Mouse (Mus musculus) natural killer cell, adult 2 months (primary cell): ENCODE data around the gene Srsf3.
A peak's percentile ranks its signal among the peaks of the same experiment; 100 is the strongest.
"Not testable (repeated sequence)": the region's sequence is repeated elsewhere in the genome, so short reads cannot be mapped to it uniquely, and the experiment has no call there.

Experiments used
- DNase-seq, 2 experiments: peaks; one replicate each; pipeline ENCODE4 v3.0.0; 2022; ENCODE audit warnings: low spot score in 2 of 2

Gene Srsf3

DNA sequence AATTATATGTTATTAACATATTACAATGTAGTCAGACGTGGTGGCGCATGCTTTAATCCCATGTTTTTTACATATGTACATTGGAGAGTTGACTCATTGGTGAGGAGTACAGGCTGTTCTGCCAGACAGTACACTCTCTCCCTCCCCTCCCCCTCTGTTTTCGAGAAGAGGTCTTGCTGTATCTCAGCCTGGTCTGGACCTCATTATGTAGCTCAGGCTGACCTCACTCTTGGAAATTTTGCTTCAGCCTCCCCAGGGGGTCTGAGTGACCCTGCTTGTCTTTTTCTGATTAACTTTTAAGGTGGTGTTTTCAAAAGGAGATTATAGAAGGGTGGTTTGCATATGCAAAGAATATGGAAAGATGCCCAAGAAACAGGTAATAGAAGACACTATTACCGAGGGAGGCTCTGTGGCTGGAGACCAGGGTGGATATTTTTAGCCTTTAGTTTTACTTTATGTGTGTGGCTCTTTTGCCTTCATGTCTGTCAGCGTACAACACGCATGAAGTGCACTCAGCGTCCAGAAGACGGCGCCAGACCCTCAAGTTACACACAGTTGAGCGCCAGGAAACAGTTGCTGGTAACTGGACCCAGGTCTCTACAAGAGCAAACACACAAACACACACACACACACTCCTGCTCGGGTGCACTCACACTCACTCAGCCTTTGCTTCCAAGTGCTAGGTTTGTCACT, 14.0 kb upstream of the Srsf3 start:
- no peak for DNase-seq

DNA sequence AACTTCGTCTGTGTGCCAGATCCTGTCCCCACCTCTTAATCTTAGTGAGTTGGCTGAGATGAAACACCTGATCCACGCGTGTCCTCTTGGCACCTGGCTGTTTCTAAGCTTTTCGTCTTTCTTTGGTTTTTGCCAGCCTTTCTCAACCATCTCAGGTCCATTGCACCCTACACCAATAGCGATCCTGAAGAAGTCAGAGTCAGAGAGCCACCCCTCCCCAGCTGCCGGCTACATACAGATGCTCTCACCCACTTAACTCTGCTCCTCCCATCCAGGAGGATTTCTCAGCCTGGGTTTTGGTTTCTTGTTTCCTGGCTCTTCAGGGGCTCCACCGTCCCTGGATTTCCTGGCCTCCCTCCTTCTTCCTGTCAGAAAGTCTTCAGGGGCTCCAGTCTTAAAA, 13.0 kb upstream of the Srsf3 start:
- DNase-seq, result no peak

DNA sequence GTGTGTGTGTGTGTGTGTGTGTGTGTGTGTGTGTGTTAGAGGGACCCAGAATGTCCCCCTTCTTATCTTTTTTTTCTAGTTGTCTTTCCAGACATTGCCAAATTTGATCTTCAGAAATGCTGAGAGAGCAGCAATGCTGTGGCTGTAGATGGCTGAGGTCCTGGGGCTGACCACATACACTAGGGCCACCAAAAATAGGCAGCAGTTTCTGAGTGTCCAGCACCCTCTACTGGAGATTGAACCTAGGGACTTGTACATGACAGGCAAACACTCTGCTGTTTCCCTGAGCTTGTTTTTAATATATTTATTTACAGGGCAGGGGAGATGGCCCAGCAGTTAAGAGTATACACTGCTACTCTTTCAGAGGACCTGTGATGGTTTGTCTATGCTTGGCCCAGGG, 12.0 kb upstream of the Srsf3 start:
- no peak for DNase-seq

DNA sequence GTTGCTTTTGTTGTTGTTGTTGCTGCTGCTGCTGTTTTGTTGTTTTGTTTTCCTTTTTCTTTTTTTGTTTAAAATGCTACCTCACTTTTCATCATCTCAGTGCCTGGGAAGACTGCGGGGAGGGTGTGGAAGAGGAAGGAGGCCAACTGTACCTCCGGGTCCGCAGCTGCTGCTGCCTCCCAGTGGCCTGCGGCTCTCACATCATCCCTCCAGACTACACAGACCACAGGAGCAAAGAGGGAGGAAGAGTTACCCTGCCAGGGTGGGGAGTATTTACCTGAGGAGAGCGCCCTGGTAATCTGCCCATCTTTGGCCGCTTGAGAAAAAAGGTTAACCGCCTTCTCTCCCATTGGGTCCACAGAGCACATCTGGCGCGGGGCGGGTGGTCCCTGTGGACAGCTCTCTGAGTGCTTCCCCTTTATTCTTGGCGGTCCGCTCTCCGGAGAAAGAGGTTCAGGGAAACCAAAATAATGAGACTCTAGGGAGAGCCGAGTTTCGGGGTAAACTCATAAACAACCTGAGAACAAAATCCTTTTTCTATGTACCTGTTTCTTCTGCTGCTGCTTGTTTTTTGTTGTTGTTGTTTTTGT, 10.1 kb upstream of the Srsf3 start:
- no peak for DNase-seq

DNA sequence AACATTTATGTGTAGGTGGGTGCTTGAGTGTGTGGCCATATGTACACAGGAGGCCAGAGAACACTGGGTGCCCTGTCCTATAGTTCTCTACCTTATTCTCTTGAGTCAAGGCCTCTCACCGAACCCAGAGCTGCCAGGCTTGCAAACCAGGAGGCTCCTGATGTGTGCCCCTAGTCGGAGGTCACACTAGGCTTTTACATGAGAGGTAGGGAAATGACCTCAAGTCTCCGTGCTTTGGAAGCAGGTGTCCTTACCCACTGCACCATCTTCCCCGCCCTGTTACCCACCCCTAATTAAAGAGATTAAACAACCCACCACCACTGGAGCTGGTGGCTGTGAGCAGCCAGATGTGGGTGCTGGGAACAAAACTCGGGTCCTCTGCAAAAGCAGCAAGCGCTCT, 9.1 kb upstream of the Srsf3 start:
- DNase-seq, result no peak

DNA sequence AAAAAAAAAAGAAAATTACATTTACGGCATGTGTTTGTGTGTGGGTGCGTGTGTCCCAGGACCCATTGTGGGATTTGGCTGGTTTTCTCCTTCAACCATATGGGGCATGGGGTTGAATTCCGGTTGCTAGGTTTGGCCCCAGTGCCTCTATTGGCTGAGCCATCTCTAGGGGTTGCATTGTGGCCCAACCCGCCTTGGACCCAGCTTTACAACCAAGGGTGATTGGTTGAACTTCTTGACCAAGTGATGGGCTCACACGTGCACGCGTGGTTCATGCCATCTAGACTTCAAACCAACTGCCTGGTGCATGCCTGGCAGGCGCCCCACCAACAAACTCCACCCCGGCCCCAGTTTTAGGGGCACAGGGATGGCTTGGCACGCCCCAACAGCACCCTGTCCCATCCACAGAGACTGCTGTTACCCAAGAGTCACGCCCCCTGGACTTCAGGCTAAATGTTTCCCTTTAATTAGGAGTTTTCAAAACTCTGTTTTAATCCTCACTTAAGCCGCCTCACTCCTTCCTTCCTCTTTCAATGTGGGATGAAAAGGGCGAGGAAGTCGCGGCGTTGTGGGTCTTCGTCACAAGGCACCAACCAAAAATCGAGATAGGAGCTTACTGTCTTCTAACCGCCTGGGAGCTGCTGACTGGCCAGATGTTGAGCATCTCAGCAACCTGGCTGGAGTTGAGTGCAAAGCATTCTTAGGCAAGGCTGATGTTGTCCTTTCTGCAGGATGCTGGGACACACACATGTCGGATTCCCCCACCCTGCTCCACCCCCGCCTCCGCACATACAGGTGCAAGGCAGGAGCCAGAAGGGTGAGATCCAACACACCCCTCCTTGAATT, 8.2 kb upstream of the Srsf3 start:
- no peak for DNase-seq

DNA sequence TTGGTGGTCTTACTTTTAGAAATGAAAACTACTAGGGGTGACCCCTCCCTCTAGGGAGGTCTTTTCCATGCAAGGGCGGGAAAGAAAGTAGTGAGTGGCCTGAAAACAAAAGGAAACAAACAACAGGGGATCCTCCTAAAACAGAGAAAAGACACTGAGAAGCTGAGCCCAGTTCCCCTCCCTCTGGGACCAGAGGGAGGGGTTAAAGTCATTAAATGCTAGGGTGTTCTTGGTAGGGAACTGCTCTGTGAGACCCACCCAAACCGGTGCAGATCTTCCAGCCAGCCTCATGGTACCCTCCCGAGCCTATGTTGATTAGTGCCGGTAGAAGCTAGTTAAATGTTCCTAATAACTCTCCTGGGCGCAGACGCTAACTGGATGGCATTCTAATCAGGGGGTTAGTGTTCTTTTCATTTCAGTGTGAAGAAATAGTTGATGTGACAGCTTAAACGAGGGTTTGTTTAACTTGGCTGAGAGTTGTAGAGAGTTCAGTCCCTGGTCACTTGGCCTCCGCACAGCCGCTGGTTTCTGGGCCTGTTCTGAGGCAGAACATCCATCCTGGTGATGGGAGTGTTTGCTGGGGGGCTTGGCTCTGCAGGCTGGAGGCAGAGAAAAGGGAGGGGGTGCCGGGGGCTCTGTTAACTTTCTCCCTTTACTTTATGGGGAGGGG, 7.4 kb upstream of the Srsf3 start:
- DNase-seq, result no peak

DNA sequence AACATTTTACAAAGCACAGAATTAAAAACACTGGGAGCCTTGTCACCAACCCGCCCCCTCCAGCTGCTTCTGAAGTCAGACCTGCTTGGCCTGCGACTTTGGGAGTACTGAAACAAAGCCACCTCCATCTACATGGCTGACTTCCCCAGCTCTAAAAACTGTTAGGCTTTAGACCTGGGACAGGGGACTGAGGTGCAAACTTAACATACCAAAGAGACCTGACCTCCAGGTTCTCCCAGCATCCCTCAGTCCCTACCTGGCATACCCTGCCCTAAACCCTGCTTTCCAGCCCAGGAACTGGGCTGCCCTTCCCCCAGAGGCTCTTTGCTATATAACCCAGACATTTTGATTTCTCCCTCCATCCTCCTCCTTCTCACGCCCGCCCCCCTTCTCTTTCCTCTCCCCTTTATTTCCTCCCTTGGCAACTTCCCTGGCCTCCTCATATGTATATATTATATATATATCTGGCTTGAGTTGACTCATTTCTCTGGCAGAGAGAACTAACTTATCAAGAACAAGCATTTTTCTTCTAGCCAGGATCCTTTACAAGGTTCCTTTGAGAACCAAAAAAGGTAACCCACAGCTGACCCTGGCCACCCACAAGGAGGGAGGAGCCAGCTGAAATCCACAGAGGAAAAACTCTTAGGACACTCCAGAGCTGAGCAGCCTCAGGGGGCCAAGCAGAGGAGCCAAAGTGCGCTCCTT, 5.6 kb upstream of the Srsf3 start:
- no peak for DNase-seq

DNA sequence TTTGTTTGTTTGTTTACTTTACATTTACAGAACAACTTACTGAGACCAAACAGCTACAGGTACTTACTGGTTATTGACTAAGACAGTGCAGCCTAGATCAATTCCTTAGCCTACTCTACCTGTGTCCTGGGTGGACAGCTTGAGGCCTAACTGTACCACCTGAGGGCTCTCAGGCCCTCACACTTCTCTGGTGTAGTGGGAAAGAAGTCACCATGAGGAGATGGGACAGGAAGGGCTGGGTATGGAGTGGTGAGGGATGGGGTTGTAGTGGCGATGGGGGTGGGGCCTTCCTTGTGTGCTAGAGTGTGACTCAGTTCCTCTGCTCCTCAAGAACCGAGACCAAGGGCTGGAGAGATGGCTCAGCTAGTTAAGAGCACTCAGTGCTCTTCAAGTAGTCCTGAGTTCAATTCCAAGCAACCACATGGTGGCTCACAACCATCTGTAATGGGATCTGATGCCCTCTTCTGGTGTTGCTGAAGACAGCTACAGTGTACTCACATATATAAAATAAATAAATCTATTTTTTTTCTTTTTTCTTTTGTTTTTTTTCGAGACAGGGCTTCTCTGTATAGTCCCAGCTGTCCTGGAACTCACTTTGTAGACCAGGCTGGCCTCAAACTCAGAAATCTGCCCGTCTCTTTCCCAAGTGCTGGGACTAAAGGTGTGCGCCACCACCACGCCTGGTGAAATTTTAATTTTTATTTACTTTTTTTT, 1.9 kb upstream of the Srsf3 start:
- no peak for DNase-seq

DNA sequence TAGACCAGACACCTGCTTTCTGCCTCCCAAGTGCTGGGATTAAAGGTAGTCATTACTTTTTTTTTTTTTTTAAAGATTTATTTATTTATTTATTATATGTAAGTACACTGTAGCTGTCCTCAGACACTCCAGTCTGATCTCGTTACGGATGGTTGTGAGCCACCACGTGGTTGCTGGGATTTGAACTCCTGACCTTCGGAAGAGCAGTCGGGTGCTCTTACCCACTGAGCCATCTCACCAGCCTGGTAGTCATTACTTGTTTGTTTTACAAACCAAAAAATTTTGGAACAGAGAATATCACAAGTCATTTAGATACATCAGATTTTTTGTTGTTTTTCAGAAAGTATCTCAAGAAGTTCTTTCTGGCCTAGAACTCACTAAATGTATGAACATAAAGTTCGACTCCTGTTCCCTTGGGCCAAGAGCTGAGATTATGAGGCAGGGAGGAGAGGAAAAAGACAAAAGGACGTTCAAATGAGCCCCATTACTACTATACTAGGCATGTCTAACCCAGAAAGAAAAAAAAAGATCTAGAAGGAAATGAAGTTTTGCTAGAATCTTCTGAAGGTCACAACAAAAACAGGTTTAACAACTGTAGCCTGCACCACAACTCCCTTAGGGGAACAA, 1.2 kb upstream of the Srsf3 start:
- not testable (repeated sequence) for DNase-seq

DNA sequence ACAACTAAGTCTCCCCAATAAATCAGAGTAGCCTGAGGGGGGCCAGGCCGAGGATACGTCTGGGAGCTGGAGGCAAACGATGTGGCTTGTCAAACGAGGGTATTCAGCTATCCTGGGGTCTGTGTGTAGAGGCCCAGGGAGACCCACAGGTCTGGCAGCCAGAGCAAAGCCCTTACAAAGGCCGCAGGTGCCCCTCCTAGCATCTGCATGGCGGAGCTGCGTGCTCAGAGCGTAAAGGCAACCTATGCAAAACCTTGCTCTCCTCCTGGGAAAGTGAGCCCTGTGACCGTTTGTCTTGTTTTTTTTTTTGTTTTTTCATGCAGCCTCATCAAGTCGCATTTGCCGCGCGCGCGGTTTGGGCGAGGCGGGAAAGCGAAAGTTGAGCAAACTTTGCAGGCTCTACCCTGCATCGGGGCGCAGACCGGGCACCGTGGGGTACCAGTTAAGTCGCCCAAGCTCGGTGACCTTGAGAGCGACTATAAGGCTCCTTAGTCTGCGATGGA, 606 bp upstream of the Srsf3 start:
- peak in 1 of 2 experiments; percentile 36 for DNase-seq

DNA sequence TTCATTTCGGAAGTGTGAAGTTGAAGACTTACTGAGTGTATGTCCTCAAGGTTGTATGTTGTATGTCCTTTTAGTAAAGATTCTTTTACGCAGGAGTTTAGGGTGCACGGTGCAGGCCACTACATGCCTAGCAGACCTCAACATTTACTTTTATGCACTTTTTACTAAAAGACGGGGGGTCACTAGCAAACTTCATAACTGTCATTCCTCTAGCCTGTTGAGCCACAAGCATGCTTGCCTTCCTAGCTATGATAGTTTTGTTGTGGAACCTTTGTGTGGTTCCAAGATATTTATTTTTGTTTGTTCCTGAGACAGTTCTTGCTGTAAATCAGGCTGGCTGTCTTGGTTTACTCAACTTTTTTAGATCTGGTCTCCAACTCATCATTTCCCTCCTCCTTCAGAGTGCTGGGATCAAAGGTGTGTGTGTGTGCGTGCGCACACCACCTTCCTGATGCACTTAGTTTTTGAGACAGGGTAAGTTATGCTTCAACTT, 1.2 kb downstream of the Srsf3 start:
- DNase-seq, result no peak

DNA sequence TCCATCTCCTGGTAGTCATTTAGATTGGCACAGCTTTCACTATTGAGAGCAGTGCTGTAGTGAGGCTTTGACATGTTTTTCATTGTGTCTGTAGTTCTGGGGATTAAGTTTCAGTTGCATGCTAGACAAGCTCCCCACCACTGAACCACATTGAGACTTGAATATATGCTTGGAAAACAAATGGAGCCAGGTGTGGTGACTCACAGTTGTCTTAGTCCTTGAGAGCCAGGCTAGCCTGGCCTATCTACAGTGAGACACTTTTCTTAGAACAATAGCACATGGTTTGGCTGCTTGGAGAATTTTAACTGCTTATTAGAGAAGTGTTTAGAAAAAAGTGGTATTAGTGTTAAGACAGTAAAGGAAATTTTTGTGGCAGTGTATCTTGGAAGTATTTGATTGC, 1.8 kb downstream of the Srsf3 start:
- no peak for DNase-seq

DNA sequence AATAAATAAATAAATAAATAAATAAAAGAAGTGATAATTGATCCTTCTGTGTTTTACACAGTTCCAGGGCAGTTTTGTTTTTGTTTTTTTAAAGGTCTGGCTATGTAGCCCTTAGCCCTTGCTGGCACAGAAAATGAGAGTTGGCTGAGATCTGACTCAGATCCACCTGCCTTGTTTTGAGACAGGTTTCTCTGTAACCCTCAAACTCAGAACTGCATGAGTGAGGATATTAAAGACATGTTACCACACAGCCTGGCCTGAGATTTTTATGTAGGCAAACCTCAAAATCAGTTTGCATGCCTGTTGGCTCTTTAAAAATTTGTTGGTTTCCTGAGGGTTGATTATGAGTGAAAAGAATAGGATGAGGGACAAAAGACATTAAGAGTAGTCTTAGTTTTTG, 3.1 kb downstream of the Srsf3 start:
- DNase-seq, result no peak

DNA sequence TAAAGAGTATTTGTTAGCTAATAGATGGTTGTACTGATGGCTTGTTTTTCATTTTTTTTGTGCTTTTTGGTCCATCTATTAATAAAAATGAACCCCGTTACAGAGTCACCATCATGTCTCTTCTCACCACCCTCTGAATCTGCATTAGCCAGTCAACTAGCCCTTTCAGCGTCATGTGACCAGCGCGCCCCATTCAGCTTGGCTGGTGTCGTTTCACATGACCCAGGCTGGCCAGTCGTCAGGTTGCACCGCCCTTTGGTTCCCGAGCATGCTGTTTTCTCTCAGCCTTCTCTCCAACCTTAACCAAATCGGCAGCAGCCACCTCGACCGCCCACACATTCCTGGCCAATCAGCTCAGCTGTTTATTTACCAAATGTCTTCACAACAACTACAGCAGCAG, 6.9 kb downstream of the Srsf3 start:
- peak in 1 of 2 experiments; percentile 23 for DNase-seq

DNA sequence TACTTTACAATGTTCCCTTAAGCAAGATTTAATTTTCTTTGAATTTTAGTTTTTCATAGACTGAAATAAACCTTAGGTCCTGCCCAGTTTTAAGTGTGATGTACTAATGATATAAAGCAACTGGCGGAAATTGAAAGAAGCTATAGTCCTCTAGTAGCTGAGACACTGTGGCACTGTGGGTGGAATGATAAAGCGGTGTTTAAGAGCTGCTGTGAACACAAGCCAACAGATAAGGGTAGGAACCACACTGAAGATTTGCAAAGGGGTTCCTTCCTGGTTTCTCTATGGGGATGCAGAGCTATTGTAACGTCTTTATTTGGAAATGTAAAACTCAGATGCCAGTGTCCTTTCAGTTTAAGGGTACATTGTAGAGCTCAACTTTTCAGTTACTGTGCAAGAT, 9.2 kb downstream of the Srsf3 start:
- not testable (repeated sequence) for DNase-seq

DNA sequence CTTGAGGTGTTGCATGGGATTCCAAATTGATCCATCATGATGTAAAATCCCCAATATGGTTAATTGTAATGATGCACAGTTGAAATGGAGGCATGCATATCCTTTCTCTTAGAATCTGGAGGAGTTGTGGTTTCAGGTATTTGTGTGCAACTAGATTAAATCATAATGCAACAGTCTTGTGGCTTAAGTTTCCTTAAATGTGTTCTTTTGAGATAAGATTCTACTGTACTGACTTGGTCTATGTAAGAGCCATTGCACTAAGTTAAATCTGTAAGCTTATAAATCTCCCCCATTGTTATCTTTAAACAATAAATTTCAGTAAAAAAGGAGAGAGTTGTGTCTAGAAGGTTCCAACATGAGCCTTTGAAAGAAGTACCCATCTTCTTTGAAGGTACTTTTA, 10.1 kb downstream of the Srsf3 start:
- no peak for DNase-seq

DNA sequence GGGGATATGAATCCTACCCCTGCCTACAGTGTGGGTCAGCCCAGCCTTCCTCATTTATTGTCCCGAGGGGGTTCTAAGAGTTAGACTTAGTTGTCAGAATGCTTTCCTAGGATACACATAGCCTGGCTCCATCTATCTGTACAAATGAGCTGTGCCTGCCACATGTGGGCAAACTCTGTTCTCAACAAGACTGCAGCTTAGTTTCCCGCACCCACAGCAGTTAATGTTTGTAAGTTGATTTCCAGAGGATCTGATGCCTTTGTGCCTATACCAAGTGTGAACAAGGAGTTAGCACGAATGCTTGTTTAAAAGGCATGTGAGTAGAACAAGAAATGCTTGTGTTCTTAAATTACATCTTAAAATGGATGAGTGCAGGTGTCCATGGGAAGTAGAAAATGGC, 11.2 kb downstream of the Srsf3 start:
- no peak for DNase-seq

DNA sequence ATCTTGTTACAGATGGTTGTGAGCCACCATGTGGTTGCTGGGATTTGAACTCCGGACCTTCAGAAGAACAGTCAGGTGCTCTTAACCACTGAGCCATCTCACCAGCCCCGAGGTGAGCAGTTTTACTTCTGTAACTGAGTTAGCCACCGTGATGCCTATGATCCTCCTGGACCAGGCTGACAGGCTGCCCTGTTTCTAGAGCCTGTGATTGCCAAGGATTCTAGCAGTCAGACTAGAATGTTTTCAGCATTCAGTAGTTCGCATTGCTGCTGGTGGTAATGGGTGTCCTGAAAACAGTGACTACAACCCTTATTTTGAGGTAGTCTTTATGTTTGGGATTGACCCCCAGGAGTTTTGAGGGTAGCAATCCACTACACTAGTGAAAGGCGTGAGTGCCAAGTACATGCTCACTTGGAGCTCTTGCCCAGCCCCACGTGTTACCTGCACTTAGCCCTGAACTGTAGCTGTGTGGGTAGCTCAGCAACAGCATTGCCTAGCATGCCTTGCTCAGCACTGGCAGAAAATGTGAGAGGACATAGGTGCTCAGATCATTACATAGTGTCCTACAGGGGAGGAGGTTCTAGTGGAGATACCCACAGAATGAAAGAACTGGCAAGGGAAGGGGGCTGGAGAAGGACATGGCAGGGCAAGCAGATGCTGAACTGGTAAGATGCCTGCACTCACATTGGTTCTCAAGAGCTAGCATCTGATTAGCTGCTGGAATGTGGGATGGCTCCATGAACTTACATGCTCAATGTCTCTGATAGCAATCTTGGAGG, 11.9 kb downstream of the Srsf3 start:
- peak in 1 of 2 experiments; percentile 20 for DNase-seq
